Mouse (Mus musculus): Measurements from ENCODE around the gene Eri3. TPM values are rescaled to one million over a fixed set of nuclear protein-coding genes. Genes with fewer than 3 reads are reported as not detected.

Gene Eri3
- total and polyA plus RNA-seq, 3 experiments = 60.3 to 142 (median 69.1) TPM

GRCm38 (mm10) chr4:117577579-117577978 is 27.4 kb downstream of the Eri3 start:
- DNase-seq = no peak

DNA sequence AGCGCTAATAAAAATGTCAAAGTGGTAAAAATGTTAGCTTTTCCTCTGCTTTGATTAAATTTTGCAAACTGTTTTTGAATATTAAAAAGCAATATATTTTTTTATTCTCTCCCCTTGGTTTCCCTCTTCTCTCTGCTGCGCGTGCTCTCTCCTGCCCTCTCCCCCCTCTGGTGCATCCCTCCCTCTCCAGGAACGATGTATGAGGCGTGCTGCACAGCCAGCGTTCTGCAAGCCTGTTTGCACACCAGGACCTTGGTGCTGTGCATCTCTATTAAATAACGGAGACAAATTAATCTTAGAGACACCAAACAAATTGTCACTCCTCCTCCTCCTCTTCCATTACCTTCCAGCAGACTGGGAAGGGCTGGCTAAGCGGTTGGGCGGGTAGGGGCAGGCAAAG is 31.5 kb downstream of the Eri3 start:
- DNase-seq = no peak

GRCm38 (mm10) chr4:117585995-117586394 is 35.8 kb downstream of the Eri3 start:
- no peak for DNase-seq

- no peak for DNase-seq
Observed at GRCm38 (mm10) chr4:117587447-117587846, 37.3 kb downstream of the Eri3 start.

DNA sequence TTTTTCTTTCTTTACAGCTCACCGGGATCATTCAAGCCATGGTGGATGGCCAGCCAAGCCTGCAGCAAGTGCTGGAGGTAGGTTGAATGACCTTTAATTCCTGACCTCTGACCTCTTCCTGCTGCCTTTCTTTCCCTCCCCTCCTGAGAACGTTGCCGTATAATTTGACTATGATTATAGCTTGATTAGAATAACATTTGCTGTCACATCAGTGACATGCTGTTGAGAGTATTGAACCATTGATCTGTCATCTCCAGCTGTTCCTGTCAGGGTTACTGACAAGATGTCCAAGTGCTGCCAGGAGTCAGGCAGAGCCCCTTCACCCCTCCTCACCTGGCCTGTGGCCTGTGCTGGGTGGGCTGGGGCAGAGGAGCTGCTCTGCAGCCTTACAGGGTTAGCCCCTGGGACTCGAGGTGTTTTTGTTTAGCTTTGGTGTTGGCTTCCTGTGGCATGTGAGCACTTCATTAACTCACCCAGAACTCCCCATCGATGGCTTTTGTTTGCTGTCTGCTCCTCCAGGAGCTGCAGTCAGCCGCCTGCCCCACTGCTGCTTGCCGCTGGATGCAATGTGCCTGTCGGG is 39.0 kb downstream of the Eri3 start:
- no peak for DNase-seq

GRCm38 (mm10) chr4:117590781-117591180 is 40.6 kb downstream of the Eri3 start:
- DNase-seq = peak; percentile 58

GRCm38 (mm10) chr4:117592206-117592605 is 42.0 kb downstream of the Eri3 start:
- no peak for DNase-seq

DNA sequence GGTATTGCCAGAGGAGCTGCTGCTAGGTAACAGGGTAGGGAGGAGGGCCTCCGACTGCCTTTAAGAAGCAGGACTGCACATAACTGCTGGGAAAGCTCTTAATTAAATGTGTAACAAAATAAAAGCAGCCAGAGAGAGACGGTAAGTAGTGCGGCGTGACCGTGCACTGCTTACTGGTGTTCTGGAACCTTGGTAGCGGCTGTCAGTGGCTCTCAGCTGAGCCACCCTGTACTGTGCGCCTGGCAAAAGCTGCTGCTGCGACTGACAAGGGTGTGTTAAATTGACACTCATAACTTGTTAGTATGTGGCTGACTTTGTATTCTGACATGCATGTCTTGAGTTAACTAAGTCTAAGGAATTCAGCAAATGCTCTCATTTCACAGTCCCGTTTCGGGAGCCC is 45.1 kb downstream of the Eri3 start:
- DNase-seq = no peak

DNA sequence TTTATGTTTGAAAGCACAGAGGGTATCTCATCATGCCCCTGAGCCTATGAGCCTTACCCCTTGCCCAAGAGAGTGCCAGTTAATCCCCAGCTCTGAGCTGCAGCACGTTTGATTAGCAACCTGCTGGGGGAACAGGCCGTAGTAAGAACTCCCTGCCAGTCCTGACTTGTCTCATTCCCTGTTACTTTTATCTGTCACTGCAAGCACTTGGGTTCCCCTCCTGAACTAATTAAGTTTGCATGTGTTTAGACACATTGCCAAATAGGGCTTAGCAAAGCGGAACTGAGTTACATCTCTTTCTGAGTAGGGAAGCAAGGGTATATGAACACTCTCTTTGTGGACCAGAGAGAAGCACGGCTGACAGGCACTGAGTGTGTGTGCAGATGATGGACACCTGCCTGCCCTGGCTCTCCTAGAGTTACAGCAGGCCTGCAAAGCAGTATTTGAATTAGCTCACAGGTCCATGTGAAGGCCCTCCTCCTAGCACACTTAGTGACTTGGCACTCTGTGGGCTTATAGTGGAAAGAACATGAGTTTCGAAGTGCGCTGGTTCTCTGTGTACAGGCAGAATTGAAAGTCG is 49.9 kb downstream of the Eri3 start:
- DNase-seq = no peak

DNA sequence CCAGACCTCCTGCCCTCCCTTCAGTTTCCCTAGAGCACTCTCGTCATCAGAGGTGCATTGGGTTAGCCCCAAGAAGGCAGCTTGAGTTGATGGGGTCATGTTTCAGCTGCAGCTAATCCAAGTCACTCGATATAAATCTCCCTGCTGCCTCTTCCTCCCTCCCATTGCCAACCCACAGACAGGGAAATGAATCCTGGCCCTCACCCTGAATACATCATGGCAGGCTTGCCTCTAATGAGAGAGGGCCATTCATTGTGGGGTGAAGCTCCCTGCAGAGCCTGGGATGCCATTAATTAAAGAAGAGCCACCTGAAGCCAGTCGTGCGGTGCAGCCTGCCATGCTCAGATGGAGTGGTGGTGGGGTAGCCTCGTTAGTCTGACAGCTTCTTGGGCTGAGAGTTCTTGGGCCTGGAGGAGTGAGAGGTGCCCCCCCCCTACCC is 51.2 kb downstream of the Eri3 start:
- DNase-seq = no peak

DNA sequence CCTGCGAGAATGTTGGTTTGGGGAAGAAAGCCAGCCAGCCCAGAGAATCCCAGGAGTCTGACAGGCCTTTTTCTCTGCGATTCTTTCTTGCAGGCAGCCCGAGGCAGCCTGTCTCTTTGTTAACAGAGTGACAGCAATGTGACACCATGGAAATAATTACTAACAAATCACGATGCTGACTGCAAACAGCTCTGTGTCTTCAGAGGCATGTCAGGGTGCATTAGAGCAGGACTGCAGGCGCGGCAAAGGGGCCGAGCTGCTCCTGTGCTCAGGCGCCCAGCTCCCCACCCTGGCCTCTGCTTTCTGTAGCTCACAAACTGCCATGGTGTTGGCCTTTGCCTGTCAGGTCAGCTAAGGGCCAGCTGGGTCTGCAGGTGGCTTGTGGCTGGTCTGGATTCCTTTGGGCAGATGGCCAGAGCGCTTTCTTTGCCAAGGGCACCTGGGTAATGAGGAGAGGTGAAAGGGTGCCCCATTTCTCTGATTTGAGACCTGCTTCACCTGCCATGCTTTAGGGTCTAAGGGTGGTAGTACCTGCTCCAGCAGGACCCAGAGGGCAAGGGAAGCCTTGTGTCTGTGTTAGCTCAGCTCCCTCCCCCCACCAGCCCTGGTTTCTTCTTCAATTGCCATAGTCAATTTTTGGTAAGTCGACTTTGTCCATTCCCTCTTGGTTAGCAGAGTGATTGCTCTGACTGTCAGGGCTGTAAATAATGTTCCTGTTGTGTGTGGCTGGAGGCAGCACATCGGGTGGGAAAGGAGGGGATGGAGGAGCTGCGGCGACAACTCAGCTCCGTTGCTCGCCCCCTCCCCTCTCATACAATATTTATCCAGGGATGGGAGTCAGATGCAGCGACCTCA is 55.2 kb downstream of the Eri3 start:
- no peak for DNase-seq

GRCm38 (mm10) chr4:117605954-117606227 is 55.7 kb downstream of the Eri3 start:
- DNase-seq = no peak

- no peak for DNase-seq
Observed at GRCm38 (mm10) chr4:117606831-117607610, 56.9 kb downstream of the Eri3 start.

DNA sequence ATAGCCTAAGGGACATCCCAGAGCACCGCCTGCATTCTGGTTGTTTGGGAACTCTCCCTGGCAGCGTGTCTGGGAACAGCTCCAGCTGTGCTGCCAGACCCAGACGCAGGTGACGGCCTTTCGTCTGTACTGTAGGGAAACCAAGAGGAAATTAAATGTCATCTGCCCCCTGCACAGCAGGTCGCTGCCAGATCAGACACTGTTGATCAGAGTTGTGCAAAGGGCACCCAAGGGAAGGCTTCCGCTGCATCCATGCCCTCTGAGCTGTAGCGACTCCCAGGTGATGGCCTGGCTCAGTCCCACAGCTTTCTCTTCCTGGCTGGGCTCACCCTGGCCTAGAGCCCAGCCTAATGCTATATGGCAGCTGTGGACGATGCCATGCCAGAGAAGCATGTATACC is 58.1 kb downstream of the Eri3 start:
- peak; percentile 30 for DNase-seq

DNA sequence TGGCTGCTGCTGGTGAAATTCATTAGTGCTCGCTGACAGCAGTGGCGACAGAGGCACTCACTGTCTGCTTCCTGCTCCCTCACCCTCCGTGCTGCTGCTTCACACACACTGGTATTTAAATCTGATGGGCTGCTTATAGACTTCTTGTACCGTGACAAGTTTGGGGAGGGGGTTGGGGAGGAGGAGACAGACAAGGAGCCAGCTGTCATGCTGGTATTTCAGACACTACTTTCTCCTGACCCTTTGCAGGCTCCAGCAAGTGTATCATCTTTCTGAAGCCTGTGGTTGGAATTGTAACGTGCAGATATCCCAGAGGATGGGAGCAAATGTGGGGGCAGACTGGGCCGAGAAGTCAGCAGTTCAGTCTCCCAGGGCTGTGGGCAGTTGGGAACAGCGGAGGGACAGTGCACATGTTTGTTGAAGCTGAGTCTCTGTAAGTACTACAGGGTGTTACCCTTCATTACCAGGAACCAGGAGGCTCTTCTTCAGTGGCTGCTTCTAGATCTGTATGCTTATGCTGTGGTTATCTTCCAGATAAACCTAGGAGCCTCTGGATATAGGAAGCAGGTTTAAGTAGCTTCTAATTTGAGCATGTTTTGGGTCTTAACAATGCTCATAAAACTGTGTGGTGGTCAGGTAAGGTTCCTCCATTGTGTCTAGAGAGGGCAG is 59.3 kb downstream of the Eri3 start:
- no peak for DNase-seq

DNA sequence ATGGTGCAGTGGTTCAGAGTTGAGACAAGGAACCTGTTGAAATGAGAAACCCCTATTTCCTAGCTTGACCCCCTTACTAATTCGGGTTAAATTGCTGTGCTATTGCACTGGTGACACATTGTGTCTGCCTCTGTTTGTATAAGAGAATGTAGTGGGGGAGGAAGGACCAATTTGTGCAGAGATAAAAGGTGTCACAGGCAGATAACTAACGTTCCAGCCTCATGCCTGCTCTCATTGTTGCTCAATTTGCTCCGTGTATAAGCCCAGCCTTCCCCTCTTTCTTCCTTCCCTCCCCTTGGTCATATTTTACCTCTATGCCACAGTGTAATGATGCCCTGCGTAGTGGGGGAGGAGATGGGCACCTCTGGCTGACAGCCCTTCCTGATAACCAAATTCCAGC is 61.2 kb downstream of the Eri3 start:
- no peak for DNase-seq

DNA sequence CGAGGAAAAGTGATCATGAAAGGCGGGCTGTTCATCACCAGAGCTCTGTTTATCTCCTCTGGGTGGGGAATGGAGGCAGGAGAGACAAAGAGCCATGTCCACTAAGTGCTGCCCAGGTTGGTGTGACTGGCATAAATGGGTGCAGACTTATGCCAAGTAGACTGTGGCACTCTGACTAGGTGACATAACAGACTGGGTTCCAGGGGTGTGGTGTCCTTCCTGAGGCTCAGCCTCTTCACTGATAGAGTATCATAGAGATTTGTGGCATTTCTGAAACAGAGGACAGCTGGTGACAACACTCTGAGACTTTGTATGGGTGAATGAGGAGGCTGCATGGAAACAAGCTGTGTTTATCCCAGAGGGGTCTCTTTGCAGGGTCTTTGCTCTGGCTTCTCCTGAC is 61.6 kb downstream of the Eri3 start:
- DNase-seq = no peak

DNA sequence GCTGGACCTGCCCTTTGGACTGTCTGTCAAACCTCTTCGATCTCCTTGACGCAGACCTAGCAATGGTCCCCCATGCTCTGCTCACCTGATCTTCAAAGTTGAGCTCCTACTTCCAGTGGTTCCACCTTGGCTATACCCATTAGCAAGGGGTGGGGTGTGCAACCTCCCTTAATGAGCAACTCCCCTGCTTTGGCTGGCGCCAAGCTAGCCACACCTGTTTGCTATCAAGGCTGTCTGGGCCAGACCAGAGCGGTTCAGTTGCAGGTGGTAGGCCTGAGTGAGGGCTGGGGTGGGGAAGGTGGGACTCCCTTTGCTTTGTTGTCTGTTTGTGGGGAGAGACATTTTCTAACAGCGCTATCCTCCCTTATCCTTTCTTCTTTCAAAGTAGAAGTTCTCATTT is 62.5 kb downstream of the Eri3 start:
- DNase-seq = no peak

GRCm38 (mm10) chr4:117613153-117613773 is 63.1 kb downstream of the Eri3 start:
- DNase-seq = no peak

DNA sequence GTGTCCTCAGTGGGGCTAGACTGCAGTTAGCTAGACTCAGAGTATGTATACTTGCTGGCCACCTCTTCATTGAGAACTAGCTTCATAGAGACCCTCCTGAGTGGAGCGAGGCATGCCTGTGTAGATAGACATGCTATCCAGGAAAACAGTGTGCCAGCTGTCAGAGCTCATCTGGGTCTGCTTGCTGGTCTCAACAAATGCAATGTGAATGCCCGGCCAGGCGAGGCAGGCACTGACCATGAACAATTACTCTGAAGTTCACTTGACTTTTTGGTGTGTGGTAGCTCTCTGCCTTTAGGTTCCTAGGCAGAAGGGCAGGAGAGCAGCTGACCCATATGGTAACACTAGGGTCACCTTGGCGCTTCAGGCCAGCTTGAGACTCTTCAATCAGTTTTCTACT is 66.4 kb downstream of the Eri3 start:
- DNase-seq = no peak

GRCm38 (mm10) chr4:117622270-117622669 is 72.1 kb downstream of the Eri3 start:
- DNase-seq = no peak

GRCm38 (mm10) chr4:117623025-117623424 is 72.9 kb downstream of the Eri3 start:
- peak; percentile 17 for DNase-seq
